Mouse (Mus musculus) G1E-ER4 (cell line): Measurements from ENCODE around the gene Dock1. TPM values are rescaled to one million over a fixed set of nuclear protein-coding genes. Genes with fewer than 3 reads are reported as not detected.

Experiments used
- GATA1 ChIP-seq: IDR thresholded peaks from one replicate; pipeline ENCODE4 v1.8.0; 2012; ENCODE audit warnings: low read length, inconsistent platforms
- polyA plus RNA-seq: library from polyadenylated mRNA; stranded (reverse); fragments of >175 nt; gene quantifications from 2 replicates; pipeline ENCODE4 v1.2.3, GENCODE M21; 2012

Gene Dock1
- polyA plus RNA-seq, 1 experiment: not detected

DNA sequence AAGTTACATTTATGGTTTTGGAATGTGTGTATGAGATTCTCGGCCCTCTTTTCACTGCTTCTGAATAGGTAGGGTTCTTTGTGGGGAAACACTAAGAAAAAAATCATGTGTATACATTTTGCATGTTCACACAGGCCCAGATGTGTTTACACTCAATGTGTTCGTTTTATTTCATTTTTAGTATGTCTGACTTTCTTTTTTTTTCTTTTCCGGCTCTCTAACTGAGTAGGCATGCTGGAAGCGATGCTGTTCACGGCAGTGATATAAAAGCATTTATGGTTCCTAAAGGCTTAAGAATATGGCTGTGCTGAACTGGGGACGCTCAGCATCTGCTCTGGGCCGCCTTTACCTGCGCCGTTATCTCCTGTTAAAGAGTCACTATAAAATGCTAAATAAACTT is 52.5 kb downstream of the Dock1 start:
- no peak for TF ChIP-seq GATA1

DNA sequence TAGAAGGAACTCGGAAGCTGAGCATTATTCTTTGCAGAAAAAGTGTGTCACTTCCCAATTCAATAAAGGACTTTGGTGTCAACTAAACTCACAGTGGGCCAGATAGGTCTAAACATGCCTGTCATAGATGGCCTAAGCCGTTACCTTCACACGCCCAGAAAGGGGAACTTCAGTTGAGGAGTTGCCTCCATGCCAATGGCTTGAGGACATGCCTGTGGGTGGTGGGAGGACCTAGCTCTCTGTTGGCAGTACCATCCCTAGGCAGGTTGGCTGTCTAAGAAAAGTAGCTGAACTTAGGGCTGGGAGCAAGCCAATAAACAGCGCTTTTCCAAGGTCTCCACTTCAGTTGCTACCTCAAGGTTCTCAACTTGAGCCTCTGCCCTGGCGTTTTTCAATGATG is 53.1 kb downstream of the Dock1 start:
- no peak for TF ChIP-seq GATA1

- no peak for TF ChIP-seq GATA1
These were observed 54.4 kb downstream of the Dock1 start for GRCm38 (mm10) chr7:134724841-134725240.

DNA sequence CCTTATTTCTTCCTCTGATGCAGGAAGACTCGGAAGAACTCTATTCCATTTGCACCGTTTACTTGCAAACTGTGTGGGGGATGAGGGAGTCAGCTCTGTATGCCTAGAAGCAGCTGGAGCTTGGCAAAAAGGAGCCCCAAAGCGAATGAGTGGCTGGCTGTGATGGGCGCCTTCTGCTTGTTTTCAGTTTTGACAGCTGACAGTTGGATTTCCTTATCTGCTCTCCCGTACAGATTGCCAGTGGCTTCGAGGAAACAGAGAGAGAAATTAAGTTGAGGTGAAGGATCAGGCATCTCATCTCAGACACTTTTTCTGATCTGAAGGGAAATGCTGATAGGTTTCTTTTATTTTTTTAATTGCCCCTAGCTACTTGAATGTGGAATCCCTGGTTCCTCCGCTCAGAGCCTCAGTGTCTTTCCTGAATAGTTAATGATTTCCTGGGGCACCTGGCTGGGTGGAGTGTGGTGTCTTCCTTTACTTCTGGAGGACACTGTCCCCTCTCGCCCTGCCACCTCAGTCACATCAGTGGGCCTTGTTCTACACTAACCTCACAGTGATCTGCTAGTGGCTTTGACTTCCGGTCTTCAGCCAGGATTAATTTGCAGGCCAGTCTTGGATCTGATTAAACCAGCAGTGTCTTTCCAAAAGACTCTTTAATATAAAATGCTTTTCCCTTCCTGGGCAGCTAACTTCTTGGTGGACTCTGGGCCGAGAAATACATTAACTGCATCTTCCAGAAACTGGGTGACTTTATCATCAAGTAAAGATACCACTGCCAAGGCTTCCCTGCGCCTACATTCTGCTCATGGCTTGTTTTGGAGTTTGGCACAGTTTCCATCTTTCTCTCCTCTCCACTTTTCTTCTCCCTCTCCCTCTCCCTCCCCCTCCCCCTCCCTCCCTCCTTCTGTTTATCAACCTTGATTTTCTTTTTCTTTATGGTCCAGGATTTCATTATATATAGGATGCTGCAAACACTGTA is 55.4 kb downstream of the Dock1 start:
- TF ChIP-seq GATA1: no peak

DNA sequence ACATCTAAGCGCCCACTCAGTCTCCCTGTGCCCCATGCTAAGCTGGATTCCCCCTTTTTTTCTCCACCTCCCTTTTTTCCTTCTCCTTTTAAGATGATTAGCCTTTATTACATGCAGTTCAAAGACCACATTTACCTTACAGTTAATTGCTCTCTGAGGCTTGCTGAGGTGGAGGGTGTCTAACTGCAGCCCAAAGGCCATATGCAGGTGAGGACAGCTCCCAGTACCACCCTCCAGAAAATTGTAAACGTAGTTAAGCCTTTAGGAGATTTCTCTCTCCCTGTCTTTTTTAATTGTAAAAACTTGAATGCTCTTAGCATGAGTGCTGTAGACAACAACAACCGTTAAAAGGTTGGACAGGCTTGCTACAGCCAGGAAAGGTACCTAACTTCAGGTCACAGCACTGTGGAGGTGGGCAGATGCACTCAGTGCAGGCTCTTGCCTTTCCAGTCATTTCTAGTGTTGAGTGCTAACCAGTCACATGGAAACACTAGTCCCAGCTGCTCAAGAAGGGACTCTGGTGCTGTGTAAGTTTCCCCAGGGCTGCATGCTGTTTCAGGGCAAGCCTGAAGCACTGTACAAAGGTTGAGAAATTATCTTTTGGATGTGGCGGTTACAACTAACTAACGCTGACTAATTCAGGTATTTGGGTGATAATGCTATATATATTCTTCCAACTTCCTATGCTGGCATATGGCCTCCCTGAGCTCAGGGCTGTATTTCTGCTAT is 56.2 kb downstream of the Dock1 start:
- TF ChIP-seq GATA1: no peak

GRCm38 (mm10) chr7:134729348-134729747 is 58.9 kb downstream of the Dock1 start:
- TF ChIP-seq GATA1: no peak

DNA sequence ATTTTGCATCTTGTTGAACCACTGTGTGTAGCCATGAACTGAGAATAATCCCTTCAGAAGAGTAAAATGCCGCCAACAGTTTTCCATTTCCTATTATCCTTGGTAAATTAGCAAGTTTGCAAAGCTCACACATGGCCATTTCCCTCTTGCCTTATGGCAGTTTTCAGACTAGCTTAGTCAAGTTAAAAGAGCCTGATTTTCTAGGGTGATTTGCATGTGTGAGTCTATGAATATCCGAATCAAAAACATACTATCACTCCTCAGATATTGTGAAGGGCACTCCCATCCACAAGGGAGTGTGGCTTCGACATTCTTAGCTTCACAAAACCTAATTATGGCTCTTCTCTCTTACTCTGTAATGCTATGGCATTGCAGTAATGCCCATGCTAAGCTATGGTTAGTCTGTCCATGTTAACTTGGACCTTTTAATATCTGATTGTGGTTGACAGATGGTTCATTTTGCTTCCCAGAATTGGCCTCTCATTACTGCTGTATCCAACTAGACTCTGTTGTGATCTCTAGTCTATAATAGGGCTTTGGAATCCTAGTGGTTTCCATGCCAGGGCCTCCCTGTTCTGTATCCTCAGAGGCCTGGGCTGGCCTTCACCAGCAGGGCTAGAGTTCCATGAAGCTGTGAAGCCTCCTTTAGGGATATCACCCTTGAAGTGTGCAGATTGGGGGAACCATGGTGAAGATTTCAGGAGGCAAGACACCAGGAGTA is 60.1 kb downstream of the Dock1 start:
- no peak for TF ChIP-seq GATA1

DNA sequence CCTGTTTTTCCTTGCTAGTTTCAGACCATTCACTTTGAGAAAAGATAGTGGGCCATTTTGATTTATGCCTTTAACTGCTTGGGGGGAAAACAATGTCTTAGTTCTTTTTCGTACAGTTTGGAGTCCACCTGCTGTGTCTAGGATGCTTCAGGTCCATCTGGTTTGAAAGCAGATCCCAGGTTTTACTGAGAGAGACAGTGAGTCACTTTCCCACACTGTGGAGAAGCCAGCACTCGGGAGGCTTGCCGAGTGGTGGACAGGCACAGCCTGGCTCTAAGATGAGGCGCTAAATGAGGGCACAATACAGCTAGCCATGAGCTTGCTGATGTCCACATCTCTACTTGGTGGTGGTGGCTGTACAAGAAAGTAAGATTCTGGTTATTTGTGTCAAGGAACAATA is 76.6 kb downstream of the Dock1 start:
- no peak for TF ChIP-seq GATA1

GRCm38 (mm10) chr7:134748376-134748775 is 77.9 kb downstream of the Dock1 start:
- no peak for TF ChIP-seq GATA1

DNA sequence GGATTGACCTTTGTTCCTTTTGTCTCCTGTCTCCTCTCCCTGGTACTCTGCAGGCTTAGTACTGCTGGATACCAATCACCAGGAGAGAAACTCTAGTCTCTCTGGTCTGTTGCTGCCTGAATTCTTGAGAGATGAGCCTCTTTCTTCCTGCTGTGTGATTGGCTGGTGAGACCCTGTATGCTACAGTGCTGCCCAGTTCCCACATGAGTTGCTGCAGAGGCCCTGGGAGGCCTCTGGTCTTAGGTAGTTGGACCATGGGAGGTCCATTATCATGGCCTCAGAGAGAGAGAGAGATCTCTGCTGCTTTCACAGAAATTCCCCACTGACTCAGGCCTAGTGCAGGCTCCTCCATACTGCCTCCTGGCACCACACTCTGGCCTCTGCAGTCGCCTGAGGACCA is 79.2 kb downstream of the Dock1 start:
- TF ChIP-seq GATA1: no peak

DNA sequence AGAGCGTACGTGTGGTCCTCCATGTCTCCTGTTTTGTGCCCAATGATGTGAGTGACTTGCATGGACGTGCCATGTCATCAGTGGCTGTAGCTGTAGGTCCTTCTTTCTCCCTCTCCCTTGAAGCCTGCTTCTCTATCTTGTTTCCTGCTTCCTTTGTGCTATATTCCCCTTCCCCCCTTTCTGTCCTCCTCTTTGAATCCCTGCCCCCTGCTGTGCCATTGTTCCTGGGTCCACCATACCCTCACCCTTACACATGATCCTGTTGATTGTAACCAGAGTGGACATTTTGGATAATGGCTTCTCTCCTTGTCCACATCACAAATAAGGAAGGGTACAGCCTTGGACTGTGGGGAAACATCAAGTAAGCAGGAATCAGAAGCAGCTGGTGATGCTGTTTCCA is 81.0 kb downstream of the Dock1 start:
- no peak for TF ChIP-seq GATA1

- TF ChIP-seq GATA1: no peak
These were observed 83.0 kb downstream of the Dock1 start for GRCm38 (mm10) chr7:134753417-134753816.

GRCm38 (mm10) chr7:134757605-134758004 is 87.2 kb downstream of the Dock1 start:
- TF ChIP-seq GATA1: no peak

- no peak for TF ChIP-seq GATA1
These were observed 91.3 kb downstream of the Dock1 start for GRCm38 (mm10) chr7:134761799-134762198.

GRCm38 (mm10) chr7:134765130-134765529 is 94.7 kb downstream of the Dock1 start:
- TF ChIP-seq GATA1: no peak

- TF ChIP-seq GATA1: no peak
These were observed 100.9 kb downstream of the Dock1 start for GRCm38 (mm10) chr7:134771314-134771713.
